Mouse (Mus musculus) heart, adult 2 months (tissue): ENCODE measurements around the gene Zscan2. TPM values are rescaled to one million over a fixed set of nuclear protein-coding genes. Genes with fewer than 3 reads are reported as not detected.

Experiments used
- DNase-seq, 2 experiments: peaks; one replicate each; pipeline ENCODE4 v3.0.0; 2021
- H3K27ac ChIP-seq: fragments of 200-600 bp; 2 replicates; pipeline ENCODE4 v1.8.1; 2022
- H3K27me3 ChIP-seq: fragments of 200-500 bp; 2 replicates; pipeline ENCODE4 v1.6.1; 2012; ENCODE audit warnings: mild to moderate bottlenecking, low read length, inconsistent platforms, mixed read lengths; ENCODE audit not compliant: control insufficient read depth, insufficient read depth
- H3K36me3 ChIP-seq: fragments of 200-500 bp; 2 replicates; pipeline ENCODE4 v1.6.1; 2012; ENCODE audit warnings: low read length, inconsistent platforms; ENCODE audit not compliant: control insufficient read depth, insufficient read depth
- H3K4me1 ChIP-seq: fragments of 200-500 bp; 2 replicates; pipeline ENCODE4 v1.6.1; 2011; ENCODE audit warnings: low read length; ENCODE audit not compliant: control insufficient read depth, insufficient read depth
- H3K4me3 ChIP-seq: fragments of 200-600 bp; 2 replicates; pipeline ENCODE4 v1.8.1; 2022
- H3K79me2 ChIP-seq: fragments of 200-500 bp; replicated peaks from 2 replicates; pipeline ENCODE4 v1.6.1; 2012; ENCODE audit warnings: mild to moderate bottlenecking, inconsistent platforms, low read length, moderate library complexity, mixed read lengths; ENCODE audit not compliant: control insufficient read depth, insufficient read depth
- H3K9ac ChIP-seq: fragments of 200-500 bp; 2 replicates; pipeline ENCODE4 v1.6.1; 2012; ENCODE audit warnings: low read depth, mild to moderate bottlenecking, control low read depth, inconsistent platforms, low read length, mixed read lengths
- CTCF ChIP-seq: fragments of 200-600 bp; IDR thresholded peaks from 2 replicates; pipeline ENCODE4 v1.8.1; 2022; ENCODE audit warnings: antibody characterized with exemption, mild to moderate bottlenecking, moderate library complexity
- EP300 ChIP-seq: fragments of 200-500 bp; IDR thresholded peaks from 2 replicates; pipeline ENCODE4 v1.6.1; 2011; ENCODE audit warnings: low read depth, low read length, control low read depth; ENCODE audit not compliant: insufficient read depth
- POLR2A ChIP-seq: fragments of 200-500 bp; IDR thresholded peaks from 2 replicates; pipeline ENCODE4 v1.6.1; 2011; ENCODE audit warnings: mild to moderate bottlenecking, low read depth, low read length, control low read depth; ENCODE audit not compliant: insufficient read depth
- WGBS: fragments of 180-500 bp; shearing (Covaris S2); methylation state at CpG from one replicate; pipeline ENCODE4 v1.1.7; 2018; 5-methylcytosine and 5-hydroxymethylcytosine counted together
- intact Hi-C: fragments of 180-260 bp; cut with DNase I; formaldehyde crosslinking; loops from one replicate; pipeline ENCODE4 v1.15.1; 2025
- polyA plus RNA-seq: library from polyadenylated mRNA; depleted of rRNA; stranded (reverse); fragments of >200 nt; gene quantifications from 2 replicates; pipeline ENCODE4 v1.2.3, GENCODE M21; 2012
- total RNA-seq, 2 experiments: library from RNA; stranded (reverse); gene quantifications; 2 replicates each; pipeline ENCODE4 v1.2.3; 2021

The Zscan2 gene
- total and polyA plus RNA-seq, 3 experiments: 3.0 to 6.3 (median 5.7) TPM

DNA sequence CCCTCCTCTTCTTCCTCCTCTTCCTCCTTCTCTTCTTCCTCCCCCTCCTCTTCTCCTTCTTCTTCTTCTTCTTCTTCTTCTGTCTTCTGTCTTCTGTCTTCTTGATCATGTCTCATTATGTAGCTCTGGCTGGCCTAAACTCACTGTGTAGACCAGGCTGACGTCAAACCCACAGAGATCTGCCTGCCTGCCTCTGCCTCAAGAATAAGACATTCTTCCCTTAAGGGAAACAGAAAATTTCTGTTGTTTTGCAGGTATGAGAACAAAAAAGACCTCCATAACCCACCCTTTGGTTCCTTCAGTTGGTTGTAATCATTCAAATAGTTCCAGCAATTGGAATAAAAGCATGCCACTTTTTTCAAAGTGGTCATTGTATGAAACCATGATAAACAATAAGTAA is 3.4 kb downstream of the Zscan2 start:
- Histone ChIP-seq H3K36me3 (peaks cover 2% of the 10 kb centered on the region; the same call in 1 of the 2 replicates), H3K4me3 (no peak overlapping the region), H3K79me2 (0 out of 2 replicates have a peak, but pooled peaks cover 1% of the 10 kb centered on the region), H3K4me1 (peaks cover 13% of the 10 kb centered on the region), H3K27me3 (no peaks in the 10 kb centered on the region), H3K27ac (peak overlapping the region; percentile 57; the same call in 1 of the 2 replicates), H3K9ac (no peak overlapping the region)
- WGBS: 41% methylated on average over 1 of the region's 1 CpGs
- intact Hi-C loops: loop anchor here (5.0 kb wide), 1 partner anchor 128 kb away; the partner anchor contains the start of gene Zfp592
- no peak for DNase-seq
- TF ChIP-seq CTCF: no peak
- no peak for TF ChIP-seq EP300
- no peak for TF ChIP-seq POLR2A

DNA sequence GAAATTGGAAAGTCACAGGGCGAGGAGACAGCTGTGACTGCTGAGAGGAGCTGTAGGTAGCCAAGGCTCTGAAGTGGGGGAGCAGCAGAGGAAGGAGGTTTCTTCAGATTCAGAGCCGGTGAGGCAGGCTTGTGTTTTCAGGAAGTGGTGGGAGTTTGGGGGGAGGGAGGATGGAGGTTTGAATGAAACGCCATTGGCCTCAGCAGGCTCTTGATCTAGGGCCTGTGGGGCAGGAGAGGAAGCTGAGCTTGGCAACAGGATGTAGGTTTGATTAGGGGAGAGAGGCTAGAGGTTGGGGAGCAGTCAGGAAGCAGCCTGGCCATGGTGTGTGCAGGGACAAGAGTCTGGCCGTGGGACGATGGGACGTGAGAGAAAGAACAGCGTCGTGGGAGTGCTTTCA is 4.1 kb downstream of the Zscan2 start:
- Histone ChIP-seq H3K4me1 (peaks cover 13% of the 10 kb centered on the region), H3K27me3 (no peaks in the 10 kb centered on the region), H3K36me3 (peaks cover 2% of the 10 kb centered on the region; the same call in 1 of the 2 replicates), H3K9ac (no peak overlapping the region; the same call in 1 of the 2 replicates), H3K27ac (peak overlapping the region; percentile 57), H3K4me3 (no peak overlapping the region), H3K79me2 (0 out of 2 replicates have a peak, but pooled peaks cover 1% of the 10 kb centered on the region)
- WGBS: 23% methylated on average over 8 of the region's 8 CpGs
- intact Hi-C loops: loop anchor here (5.0 kb wide), 1 partner anchor 127 kb away; the partner anchor contains the start of gene Zfp592
- DNase-seq: peak; percentile 25 to 31
- no peak for TF ChIP-seq POLR2A
- no peak for TF ChIP-seq EP300
- TF ChIP-seq CTCF: no peak

DNA sequence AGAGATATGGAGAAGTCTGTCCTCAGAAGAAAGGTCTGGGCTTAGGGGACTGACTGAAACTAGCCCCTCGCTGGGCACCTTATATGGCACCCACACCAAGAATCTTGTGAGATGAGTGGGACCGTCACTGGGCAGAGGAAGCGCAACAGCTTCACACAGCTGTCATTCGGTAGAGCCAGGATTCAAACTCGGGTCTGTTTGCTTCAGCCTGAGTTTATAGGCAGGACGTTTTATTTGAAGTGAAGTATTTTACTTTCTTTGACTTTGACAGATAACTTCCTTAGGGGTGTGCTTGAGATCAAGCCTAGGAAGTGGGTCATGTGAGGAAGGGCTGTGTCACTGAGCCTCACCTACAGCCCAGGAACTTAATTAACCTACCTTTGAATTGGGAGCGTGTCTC is 4.8 kb downstream of the Zscan2 start:
- TF ChIP-seq EP300 (no peak), POLR2A (no peak), CTCF (no peak)
- 0 out of 2 replicates have a peak, but pooled peaks cover 1% of the 10 kb centered on the region for H3K79me2 ChIP-seq
- H3K4me3 ChIP-seq: no peak overlapping the region
- no peak for DNase-seq
- H3K4me1 ChIP-seq: peaks cover 12% of the 10 kb centered on the region
- intact Hi-C loops: no loop called here
- peaks cover 2% of the 10 kb centered on the region; the same call in 1 of the 2 replicates for H3K36me3 ChIP-seq
- WGBS: 76% methylated on average over 7 of the region's 7 CpGs
- peak overlapping the region; percentile 28; the same call in 1 of the 2 replicates for H3K27ac ChIP-seq
- no peak overlapping the region for H3K9ac ChIP-seq
- no peaks in the 10 kb centered on the region for H3K27me3 ChIP-seq

DNA sequence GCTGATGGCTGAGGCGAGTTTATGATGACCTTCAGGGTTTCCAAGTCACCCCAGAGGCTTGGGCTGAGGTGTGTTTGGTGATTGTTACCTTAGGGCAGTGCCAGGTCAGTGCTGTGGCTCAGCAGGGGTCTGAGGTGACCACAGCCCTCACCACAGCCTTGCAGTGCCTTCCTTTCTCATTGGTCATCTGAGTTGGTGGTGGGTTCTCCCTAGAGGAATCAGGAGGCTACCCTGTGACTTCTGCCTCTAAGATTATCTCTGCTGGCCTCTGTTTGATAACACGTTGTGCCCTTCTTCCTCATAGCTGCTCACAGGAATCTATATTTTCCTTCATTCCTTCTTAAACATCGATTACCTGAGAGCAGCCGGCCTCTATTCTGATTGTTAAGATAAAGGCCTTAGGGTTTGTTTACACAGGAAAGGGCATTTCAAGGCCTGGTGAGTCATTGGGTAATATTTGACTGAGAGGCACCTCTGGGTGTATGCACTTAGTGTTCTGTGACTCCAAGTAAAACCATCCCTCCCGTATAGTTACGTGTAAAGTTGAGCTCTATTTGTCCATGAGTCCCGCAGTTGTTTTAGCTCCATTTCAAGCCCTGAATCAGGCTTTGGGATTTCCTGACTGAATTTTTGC is 5.9 kb downstream of the Zscan2 start:
- Histone ChIP-seq H3K4me3 (no peak overlapping the region), H3K79me2 (no peaks in the 10 kb centered on the region), H3K4me1 (peaks cover 11% of the 10 kb centered on the region), H3K27me3 (no peaks in the 10 kb centered on the region), H3K36me3 (peaks cover 2% of the 10 kb centered on the region; the same call in 1 of the 2 replicates), H3K9ac (no peak overlapping the region), H3K27ac (no peak overlapping the region)
- TF ChIP-seq CTCF: no peak
- TF ChIP-seq EP300: no peak
- no peak for TF ChIP-seq POLR2A
- no peak for DNase-seq
- 65% methylated on average over 7 of the region's 7 CpGs for WGBS
- intact Hi-C loops: no loop called here

DNA sequence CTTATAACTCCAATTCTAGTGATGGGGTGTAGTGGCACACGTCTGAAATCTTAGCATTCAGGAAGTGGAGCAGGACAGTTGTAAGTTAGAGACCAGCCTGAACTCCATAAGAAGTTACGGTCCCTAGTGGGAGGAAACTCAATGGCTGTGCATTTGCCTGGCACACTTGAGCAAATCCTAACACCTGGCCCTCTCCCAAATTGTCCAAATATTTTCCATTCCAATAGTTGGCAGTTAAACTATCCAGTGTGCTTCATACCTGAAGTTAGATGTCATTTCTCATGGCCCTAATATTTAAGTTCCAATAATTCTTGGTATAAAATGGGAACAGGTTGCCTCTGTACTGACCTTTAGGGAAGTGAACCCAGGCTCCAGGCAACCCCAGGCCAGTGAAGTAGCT is 8.0 kb downstream of the Zscan2 start:
- TF ChIP-seq CTCF (no peak), POLR2A (no peak), EP300 (no peak)
- Histone ChIP-seq H3K36me3 (peaks cover 2% of the 10 kb centered on the region; the same call in 1 of the 2 replicates), H3K4me3 (no peak overlapping the region), H3K79me2 (no peaks in the 10 kb centered on the region), H3K4me1 (peaks cover 7% of the 10 kb centered on the region), H3K27ac (no peak overlapping the region), H3K9ac (no peak overlapping the region), H3K27me3 (no peaks in the 10 kb centered on the region)
- no peak for DNase-seq
- intact Hi-C loops: no loop called here
- WGBS: 63% methylated on average over 2 of the region's 2 CpGs

DNA sequence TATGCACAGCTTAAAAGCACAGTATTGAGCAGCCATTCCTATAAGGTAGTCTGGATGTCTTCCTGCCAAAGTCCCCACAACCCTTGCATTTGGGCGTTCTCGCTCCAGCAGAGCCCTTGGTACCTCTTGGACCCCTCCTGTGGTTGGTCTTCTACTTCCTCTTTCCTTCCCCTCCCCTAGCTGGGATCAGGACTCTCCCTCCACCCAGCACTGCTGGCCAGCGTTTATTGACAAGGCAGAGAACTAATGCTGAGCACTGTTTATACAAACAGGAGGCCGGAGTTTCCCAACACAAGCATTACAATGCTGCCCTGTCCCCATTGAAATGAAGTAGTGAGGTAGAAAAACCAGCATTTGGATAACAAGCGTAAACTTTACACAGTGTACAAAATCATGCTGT is 12.3 kb downstream of the Zscan2 start:
- no peak for DNase-seq
- intact Hi-C loops: no loop called here
- WGBS: 88% methylated on average over 5 of the region's 5 CpGs
- Histone ChIP-seq H3K27me3 (no peaks in the 10 kb centered on the region), H3K9ac (no peak overlapping the region), H3K79me2 (no peaks in the 10 kb centered on the region), H3K4me1 (no peaks in the 10 kb centered on the region), H3K36me3 (no peaks in the 10 kb centered on the region; the same call in 1 of the 2 replicates), H3K27ac (no peak overlapping the region), H3K4me3 (no peak overlapping the region)
- TF ChIP-seq CTCF (no peak), POLR2A (no peak), EP300 (no peak)
